ENCODE assay signal across 13 mouse cellular contexts in genomic region chr2:166885066-166885465, GRCm38 (mm10). TPM values are rescaled to one million over a fixed set of nuclear protein-coding genes. Genes with fewer than 3 reads are reported as not detected.
A peak's percentile ranks its signal among the peaks of the same experiment; 100 is the strongest.
DNase-seq lines count a peak whose midpoint lies in the region; ATAC-seq lines count a peak whose summit lies in the region.
"Had no signal": no experiment of that assay in that cellular context is flagged by ENCODE, and none has a peak within 500 bp of the region (broad histone marks: within the 10 kb centered on the region; RNA-seq: fewer than 3 reads in every experiment).

No protein-coding gene starts in this region.

- peak; percentile 15 to 43 for DNase-seq in adrenal gland, adult 18-20 months (ENCODE audit: low spot score in 2 of 2)
- DNase-seq in adrenal gland, adult 8-10 months: no peak
- peak; percentile 31 for DNase-seq in hindbrain, embryonic 14.5 days (ENCODE audit: low spot score)
- DNase-seq in adrenal gland, postnatal 14 days: peak; percentile 65
- DNase-seq in cerebellum, postnatal 14 days: peak; percentile 61 to 72
- no peak for DNase-seq in spleen, postnatal 36 days (ENCODE audit: low spot score in 2 of 2)
- DNase-seq: liver; lung, postnatal 10 days had no signal

- WGBS in hindbrain, embryonic 14.5 days: 83% methylated on average over 7 of the region's 7 CpGs
- 79% methylated on average over 7 of the region's 7 CpGs for WGBS in hindbrain, embryonic 13.5 days

- H3K27ac ChIP-seq in hindbrain, embryonic 14.5 days: no peak overlapping the region
- H3K27ac ChIP-seq in hindbrain, embryonic 13.5 days: no peak overlapping the region
- H3K27ac ChIP-seq: hindbrain, embryonic 10.5 days; kidney, embryonic 15.5 days had no signal

- no peaks in the 10 kb centered on the region for H3K4me1 ChIP-seq in hindbrain, embryonic 14.5 days (replicated peaks; ENCODE audit: control insufficient read depth, insufficient read depth, low read length)
- H3K4me1 ChIP-seq in hindbrain, embryonic 13.5 days (replicated peaks): no peaks in the 10 kb centered on the region
- H3K4me1 ChIP-seq: kidney, embryonic 15.5 days had no signal

- no peaks in the 10 kb centered on the region for H3K27me3 ChIP-seq in hindbrain, embryonic 14.5 days (ENCODE audit: control insufficient read depth, insufficient read depth, low read length)
- no peaks in the 10 kb centered on the region for H3K27me3 ChIP-seq in hindbrain, embryonic 13.5 days
- H3K27me3 ChIP-seq: kidney, embryonic 15.5 days had no signal

- no peak overlapping the region for H3K9ac ChIP-seq in hindbrain, embryonic 14.5 days
- no peak overlapping the region for H3K9ac ChIP-seq in hindbrain, embryonic 13.5 days
- H3K9ac ChIP-seq: kidney, embryonic 15.5 days had no signal

- H3K4me2 ChIP-seq in hindbrain, embryonic 14.5 days (replicated peaks): no peak overlapping the region
- no peak overlapping the region for H3K4me2 ChIP-seq in hindbrain, embryonic 13.5 days
- H3K4me2 ChIP-seq: kidney, embryonic 15.5 days had no signal

- H3K9me3 ChIP-seq in hindbrain, embryonic 14.5 days (ENCODE audit: control insufficient read depth, low read length): no peaks in the 10 kb centered on the region
- no peaks in the 10 kb centered on the region for H3K9me3 ChIP-seq in hindbrain, embryonic 13.5 days
- H3K9me3 ChIP-seq: hindbrain, embryonic 10.5 days; kidney, embryonic 15.5 days had no signal

- H3K4me3 ChIP-seq in hindbrain, embryonic 14.5 days (replicated peaks; ENCODE audit: low read length): no peak overlapping the region
- no peak overlapping the region for H3K4me3 ChIP-seq in hindbrain, embryonic 13.5 days
- H3K4me3 ChIP-seq: hindbrain, embryonic 10.5 days; kidney, embryonic 15.5 days; myocyte had no signal

- ATAC-seq in hindbrain, embryonic 14.5 days (ENCODE audit: low FRiP score): no peak
- no peak for ATAC-seq in hindbrain, embryonic 13.5 days (ENCODE audit: low FRiP score)
- no peak for ATAC-seq in monocyte, adult 5-6 weeks (replicated peaks; ENCODE audit: insufficient number of reproducible peaks, low FRiP score, low TSS enrichment, poor library complexity, severe bottlenecking)

- H3K36me3 ChIP-seq in hindbrain, embryonic 14.5 days (replicated peaks; ENCODE audit: control insufficient read depth, insufficient read depth): peaks cover 31% of the 10 kb centered on the region; the same call in 1 of the 2 replicates
- H3K36me3 ChIP-seq in hindbrain, embryonic 13.5 days: peaks cover 37% of the 10 kb centered on the region

RNA-seq across cellular contexts. Expression of gene Cse1l, which starts 20.8 kb away (rescaled TPM):
- 10 to 100 TPM; 58.7 to 71.4 TPM for total RNA-seq in adrenal gland, adult 18-20 months (2021)
- total RNA-seq in adrenal gland, adult 8-10 months (2022): 10 to 100 TPM; 56.8 to 74.9 (median 72.1) TPM
- polyA plus RNA-seq in hindbrain, embryonic 14.5 days (2014; fragmentation: Nextera tagmentation; extraction: Ambion mirVana): 112 and 133 TPM in 2 replicates
- polyA plus RNA-seq in hindbrain, embryonic 13.5 days (2015; fragmentation: Nextera tagmentation; extraction: Ambion mirVana): 96.4 and 98.9 TPM in 2 replicates
- 59.1 and 61.2 TPM in 2 replicates for total RNA-seq in adrenal gland, postnatal 14 days (2021)
- total RNA-seq in monocyte, adult 5-6 weeks (2017): 70.7 to 108 TPM (median 105 TPM) in 3 replicates

Comparison
In these comparisons a context has a peak if more than half of its experiments do, and no peak if none do; other contexts are left out.
1. DNase-seq: peak in adrenal gland, adult 18-20 months (2 of 2), hindbrain, embryonic 14.5 days (single experiment), adrenal gland, postnatal 14 days (single experiment) and cerebellum, postnatal 14 days (2 of 2); none in adrenal gland, adult 8-10 months (single experiment) and spleen, postnatal 36 days (0 of 2).